Mouse (Mus musculus): Measurements from ENCODE around the gene Kctd5.
"Not testable (repeated sequence)": the region's sequence is repeated elsewhere in the genome, so short reads cannot be mapped to it uniquely, and the experiment has no call there.

Kctd5 gene

DNA sequence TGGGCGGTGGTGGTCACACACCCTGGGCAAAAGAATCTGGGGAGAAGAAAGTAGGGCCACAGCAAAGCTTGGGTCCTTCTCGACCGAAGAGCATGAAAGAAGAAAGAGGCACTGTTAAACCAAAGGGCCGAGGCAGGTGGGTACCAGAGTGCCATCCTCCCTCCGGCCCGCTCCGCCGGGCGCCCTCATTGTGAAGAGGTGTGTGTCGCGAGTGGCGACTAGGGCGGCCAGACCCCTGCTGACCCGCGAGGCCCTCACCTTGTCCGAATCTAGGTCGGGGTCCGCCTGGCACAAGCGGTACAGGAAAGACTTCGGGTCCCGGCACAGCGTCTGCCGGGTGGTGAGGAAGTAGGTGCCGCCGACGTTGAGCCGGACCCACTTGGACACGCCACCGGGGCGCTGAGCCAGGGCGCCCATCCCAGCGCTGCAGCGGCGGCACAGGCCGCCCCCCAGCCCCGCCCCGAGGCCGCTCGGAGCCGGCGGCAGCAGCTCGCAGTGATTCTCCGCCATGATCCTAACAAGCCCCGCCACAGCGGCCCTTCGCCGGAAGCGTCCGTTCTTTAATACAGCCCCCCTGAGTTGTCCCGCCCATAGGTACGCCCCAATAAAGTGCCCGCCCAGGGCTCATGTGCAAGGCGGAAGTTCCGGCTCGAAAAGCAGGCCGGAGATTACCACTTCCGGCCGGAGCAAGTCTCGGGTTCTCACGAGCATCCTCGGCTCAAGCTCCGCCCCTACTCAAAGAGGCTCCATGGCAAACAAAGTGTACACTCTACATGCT is at the start of gene Kctd5:
Kctd5 (minus strand) TSS at position 567 of the 778 bp plus-strand sequence.
- DNase-seq, result peak; percentile 96

- DNase-seq, result no peak
Measured at GRCm38 (mm10) chr17:24119446-24119845, 46.2 kb upstream of the Kctd5 start.

DNA sequence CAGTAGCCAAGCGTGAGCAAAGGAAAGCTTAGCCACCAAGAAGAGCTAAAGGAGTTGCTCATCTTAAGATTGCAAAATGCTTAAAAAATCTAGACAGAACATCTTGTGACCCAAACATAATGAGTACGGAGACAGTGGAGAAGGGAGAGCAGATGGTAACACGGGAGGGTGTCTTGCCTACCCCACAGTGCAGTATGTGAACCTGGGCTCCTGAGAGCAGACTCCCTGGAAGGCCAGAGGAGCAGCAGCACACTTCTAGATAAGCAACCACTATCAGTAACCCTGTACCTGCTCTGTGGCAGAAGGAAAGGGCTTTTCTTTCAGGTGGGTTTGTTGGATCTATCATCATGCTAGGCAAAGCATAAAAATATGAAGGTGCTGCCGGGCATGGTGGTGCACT is 39.7 kb upstream of the Kctd5 start:
- DNase-seq, result no peak

DNA sequence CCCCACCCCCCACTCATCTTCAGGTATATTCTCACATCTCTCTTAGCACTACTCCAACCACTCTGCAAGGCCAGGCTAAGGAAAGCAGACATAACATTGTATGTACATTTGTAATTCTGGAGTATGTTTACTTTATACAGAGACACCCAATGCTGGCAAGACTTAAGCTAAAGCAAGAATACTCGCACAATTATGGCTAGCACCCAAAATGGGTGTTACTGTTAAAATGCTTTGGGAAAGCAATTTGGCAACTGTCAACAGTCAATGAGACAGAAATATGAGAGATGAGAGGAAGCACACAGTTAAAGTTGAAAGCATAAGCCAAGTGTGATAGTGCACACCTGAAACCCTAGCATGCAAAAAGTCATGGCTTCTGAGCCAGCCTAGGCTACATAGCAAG is 38.0 kb upstream of the Kctd5 start:
- DNase-seq, result no peak

GRCm38 (mm10) chr17:24108896-24109295 is 35.6 kb upstream of the Kctd5 start:
- DNase-seq, result no peak

DNA sequence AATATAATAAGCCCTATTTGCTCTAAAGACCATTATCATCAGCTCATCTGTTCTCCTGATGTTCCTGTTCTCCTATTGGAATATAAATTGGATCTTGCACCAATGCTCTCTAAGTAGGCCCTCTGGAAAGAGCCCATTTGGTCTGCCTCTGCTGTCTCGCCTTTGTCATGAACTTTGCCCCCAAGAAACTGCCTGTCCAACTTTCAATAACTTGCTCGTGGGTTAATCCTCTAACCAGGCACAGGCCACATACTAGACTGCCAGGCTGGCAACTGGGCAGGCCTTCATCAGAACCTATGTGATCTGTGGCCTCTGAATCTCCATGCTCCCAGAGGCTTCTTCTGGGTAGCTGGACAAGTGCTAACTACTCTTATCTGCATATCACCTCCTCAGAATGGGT is 31.8 kb upstream of the Kctd5 start:
- peak; percentile 33 for DNase-seq

DNA sequence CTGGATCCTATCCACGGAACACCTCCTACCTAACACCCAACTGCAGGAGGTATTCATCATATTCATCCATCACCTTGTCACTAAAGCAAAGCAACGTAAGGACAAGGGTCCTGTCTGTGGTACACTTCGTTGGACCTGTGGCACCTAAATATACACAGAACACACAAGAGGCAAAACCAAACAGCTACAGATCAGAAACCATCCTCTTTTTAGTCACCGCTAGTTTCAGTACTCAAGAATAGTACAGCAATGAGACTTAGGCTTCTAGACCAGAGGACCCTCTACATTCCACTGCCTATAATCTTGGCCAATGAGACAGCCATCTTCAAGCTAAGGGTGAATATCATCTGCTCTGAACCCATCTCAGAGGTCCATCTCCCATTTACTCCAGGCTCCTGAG is 25.1 kb upstream of the Kctd5 start:
- DNase-seq, result no peak

DNA sequence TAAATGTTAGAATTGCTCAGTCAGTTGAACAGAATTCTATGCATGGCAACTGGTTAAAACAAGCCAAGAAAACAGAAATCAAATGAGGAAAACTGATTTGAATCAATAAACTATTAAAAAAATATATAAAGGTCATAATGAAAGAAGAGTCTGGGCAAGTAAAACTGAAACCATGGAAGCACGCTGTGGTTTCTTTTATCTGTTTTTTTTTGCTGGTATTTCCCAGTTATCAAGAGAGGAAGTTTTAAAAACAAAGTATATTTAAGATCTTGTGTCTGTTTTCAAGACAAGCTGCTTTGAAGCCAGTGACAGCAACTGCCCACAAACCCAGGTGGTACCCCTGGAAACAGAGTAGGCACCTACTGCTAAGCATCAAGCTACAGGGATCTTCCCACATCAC is 17.3 kb upstream of the Kctd5 start:
- DNase-seq, result no peak

DNA sequence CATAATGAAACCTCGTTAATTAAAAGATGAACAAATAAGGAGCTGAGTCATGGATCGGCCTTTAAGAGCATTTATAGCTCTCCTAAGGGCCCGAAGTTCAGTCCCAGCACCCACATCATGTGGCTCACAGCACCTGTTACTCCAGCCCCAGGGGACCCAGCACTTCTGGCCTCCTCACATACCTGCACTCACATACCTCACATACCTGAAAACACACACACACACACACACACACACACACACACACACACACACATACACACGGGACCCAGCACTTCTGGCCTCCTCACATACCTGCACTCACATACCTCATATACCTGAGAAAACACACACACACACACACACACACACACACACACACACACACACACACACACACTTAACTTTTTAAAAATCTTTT is 13.1 kb upstream of the Kctd5 start:
- DNase-seq, result not testable (repeated sequence)

DNA sequence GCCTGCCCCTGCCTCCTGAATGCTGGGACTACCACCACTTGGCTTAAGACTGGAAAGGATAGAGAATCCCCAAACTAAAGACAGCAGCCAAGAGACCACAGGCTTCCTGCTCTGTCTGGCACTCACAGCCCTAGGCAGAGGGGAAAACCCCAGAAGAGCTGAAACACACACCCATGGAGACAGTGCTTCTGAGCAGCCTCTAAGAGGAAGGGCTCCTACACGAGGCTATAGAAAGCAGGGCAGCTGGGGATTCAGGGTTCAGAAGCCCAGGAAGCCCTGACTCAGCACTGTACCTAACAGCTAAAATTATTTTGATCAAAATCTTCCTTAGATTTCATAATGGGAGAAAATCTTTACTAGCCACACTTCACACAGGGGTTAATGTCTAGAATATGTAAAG is 11.3 kb upstream of the Kctd5 start:
- DNase-seq, result no peak

DNA sequence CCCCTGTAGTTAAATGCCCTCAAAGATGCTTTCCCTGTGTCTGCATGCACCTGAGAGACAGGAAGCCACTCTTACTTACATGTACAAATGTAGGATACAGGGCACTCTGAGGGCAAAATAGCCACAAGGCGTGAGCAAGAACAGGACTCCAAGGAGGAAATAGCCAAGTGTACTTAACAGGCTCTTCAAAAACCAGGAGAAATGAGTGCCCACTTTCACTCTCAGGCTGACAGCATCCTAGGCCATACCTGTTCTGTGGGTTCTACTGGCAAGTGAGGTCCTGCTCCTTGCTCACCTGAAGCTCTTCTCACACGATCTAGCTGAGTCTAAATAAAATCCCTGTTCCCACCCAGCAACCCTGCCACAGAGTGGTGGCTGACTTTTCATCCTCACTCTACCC is 3.8 kb upstream of the Kctd5 start:
- no peak for DNase-seq

DNA sequence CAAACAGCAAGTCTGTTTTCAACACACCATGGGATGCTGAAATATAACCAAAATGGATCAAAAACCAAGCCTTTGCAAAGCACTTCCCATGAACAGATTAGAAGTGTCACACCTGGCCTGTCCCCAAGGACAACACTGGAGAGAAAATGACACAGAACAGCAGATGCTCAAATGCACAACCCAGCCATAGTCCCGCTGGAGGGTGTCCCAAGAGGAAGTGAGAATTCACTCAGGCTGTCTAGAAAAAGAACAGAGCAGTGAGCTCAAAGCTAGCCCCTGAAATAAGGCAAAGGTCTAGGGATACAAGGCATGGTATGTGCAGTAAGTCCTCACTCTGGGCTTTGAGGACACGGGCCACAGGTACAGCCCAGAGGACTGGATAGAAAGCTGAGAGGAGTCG is 3.8 kb downstream of the Kctd5 start:
- no peak for DNase-seq

- DNase-seq, result no peak
Measured at GRCm38 (mm10) chr17:24068271-24068670, 5.0 kb downstream of the Kctd5 start.

DNA sequence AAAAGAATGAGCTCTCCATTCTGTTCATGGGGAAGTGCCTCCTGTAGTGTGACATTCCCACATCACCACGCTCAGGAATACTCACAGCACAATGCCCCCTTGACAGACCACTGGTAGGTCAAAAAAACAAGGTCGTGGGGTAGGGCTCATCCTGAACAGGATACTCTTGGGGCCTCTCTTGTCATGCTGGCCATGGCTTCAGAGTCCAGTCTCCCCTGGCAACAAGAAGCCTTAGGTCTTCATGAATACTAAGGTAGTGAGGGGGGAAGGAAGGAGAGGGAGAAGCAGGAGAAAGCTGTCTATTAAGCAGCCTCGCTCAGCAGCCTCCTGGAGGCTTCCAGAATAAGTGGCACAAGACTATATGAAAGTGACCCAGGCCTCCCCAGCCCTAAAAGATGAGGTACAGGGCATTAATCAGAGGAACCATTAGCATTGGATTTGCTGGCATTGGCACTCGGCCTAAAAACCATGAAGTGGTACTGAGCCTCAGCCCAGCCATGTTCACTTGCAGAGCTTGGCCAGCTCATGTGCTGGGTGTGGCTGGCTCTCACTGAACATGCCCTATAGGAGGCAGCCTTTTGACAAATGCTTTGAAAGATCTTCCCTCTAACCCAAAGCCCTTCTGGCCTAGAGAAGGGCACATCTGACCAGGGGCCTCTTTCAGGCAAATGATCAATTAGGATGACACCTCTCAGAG is 10.7 kb downstream of the Kctd5 start:
- DNase-seq, result no peak

GRCm38 (mm10) chr17:24057730-24058245 is 15.5 kb downstream of the Kctd5 start:
- DNase-seq, result no peak

DNA sequence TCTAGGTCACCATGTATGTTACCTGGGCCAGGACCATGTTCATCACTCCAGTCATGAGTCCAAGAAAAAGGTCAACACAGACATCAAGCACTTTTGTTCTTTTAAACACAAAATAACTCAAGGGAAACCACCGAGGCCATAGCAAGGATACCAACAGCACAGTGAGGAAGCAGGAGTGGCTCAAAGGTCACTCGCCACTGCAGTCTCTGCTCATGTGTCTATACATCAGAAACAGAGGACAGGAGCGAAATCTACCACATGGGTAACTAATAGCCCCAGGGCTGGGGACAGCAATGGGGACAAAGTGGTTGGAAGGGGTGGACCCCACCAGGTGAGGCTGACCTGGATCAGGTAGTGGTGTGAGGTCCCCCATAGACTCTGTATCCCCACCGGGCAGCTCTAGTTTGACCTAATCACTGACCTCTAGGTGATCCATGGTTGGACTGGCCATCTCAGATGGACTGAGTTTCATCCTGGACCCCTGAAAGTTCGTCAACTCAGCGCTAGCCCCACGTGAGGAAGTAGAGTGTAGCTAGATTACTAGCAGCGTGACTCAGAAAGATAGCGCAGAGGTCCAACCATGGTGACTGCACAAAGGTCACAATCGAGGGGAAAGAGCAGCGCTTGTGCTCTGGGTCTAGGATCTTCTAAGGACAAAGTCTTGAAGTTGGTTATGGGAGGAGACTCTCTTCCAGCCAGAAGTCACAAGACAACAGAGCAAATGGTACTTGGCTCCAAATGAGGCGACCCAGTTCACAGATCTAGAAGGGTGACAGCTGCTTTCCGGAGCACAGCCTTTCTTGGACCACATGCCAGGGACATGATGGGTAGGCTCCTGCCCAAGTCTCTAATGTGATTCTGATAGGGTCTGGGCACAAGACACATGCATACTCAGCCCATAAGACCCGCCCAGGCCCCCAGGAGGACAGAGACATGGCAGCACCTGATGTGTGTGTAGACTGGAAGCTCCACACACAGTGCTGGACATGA is 16.4 kb downstream of the Kctd5 start:
- DNase-seq, result no peak

DNA sequence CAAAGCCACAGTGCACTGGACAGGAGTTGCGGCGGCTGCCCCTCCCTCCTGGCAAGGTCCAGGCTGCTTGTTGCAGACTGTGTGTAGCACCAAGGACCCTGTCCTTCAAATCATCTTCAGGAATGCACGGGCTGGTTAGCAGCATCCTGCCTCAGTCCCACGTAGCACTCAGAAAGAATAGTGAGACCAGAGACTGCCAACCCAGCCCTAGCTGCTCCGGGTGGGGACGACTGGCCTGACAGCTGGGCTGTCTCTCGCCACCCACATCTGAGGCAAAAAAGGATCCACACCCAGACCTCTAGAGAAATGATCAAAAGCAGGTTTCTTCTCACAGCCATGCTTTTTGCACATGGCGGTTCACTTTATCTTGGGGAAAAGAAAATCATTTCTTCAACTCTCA is 24.3 kb downstream of the Kctd5 start:
- DNase-seq, result no peak

DNA sequence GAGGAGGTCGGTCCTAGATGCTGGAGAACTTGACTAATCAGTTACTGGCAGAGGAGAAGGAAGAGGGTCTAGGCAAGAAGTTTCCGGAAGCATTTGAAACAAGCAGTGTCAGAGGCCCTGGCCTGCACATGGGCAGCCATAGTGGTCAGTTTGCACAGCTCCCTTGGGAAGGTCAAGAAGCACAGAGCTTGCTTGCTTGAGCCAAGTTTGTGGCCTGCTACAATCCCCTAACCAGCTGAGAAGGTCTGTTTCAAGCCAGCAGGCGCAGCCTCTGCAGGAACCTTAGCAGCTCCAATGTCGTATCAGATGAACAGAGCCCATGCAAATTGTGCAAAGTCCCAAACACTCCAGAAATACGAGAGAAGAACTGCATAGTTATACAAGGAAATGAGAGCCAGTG is 25.2 kb downstream of the Kctd5 start:
- peak; percentile 41 for DNase-seq

DNA sequence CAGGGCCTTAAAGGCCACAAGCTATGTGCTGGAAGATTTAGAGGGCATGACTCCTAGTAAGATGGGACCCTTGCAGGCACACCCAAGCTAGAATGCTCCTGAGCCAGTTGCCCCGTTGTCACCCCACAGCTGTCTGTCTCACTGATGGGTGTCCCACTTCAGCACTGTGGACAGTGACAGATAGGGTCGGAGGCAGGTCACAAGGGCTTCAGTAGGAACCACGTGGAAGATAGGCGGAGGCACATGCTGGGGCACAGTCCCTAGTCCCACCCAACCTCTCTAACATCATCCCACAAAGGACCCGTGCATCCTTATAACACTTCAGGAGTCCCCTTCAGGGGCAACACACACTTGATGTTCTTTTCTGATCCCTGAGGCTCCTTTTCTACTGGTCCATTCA is 27.3 kb downstream of the Kctd5 start:
- DNase-seq, result no peak

DNA sequence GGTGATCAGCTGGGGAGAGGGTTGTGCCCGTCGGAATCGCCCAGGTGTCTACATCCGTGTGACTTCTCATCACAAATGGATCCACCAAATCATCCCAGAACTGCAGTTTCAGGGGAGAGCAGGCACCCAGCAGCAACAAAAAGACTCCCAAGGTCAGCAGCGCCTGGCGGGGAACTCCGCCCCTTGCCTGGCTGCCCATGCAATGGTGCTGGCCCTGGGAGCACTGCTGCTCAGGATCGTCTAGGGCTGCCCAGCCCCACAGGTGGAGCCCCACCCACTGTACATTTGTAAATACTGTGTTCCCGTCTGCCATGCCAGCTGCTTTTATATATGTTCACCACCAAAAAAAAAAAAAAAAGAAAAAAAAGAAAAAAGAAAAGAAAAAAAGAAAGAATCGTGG is 27.7 kb downstream of the Kctd5 start:
- no peak for DNase-seq

GRCm38 (mm10) chr17:24044482-24044881 is 28.8 kb downstream of the Kctd5 start:
- no peak for DNase-seq

DNA sequence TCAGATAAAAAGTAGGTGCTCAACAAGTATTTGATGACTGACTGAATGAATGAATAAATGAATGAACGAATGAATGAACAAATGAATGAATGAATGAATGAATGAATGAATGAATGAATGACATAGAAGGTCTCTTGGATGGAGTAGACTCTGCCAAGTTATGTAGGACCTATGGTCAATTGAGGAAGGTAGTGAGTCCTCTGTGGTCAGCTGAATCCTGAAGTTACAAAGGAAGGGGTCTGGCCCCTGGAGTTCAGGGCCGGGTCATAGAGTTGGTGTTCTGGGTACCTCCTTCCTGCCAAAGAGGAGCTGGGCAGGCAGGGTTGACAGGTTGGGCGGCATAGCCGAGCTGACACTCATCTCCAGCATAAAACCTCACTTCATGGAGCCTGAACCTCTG is 35.4 kb downstream of the Kctd5 start, which contains the start of gene Prss27:
Prss27 (plus strand) TSS at position 301 of the 400 bp plus-strand sequence.
- no peak for DNase-seq

GRCm38 (mm10) chr17:24037360-24037759 is 35.9 kb downstream of the Kctd5 start:
- no peak for DNase-seq

All from kidney, postnatal 14 days (tissue).